Mouse (Mus musculus) testis, postnatal 14 days (tissue): ENCODE data around the gene Znhit1.

Experiments
- DNase-seq: peaks from one replicate; pipeline ENCODE4 v3.0.0; 2021; ENCODE audit warnings: low spot score

Znhit1 gene

GRCm38 (mm10) chr5:136987934-136988271 lies at the start of gene Znhit1:
Gene Znhit1 (minus strand): TSS chr5:136988021.
- no peak for DNase-seq

GRCm38 (mm10) chr5:137036211-137036610 lies 48.4 kb upstream of the Znhit1 start:
- DNase-seq = no peak

GRCm38 (mm10) chr5:137032641-137033074 lies 44.8 kb upstream of the Znhit1 start:
- DNase-seq = peak; percentile 84

- no peak for DNase-seq
Measured at GRCm38 (mm10) chr5:137032033-137032421, 44.2 kb upstream of the Znhit1 start.

GRCm38 (mm10) chr5:137031076-137032032 lies 43.5 kb upstream of the Znhit1 start:
- DNase-seq = peak; percentile 35

- DNase-seq = no peak
Measured at GRCm38 (mm10) chr5:137030416-137030810, 42.6 kb upstream of the Znhit1 start.

GRCm38 (mm10) chr5:137029643-137030415 lies 42.0 kb upstream of the Znhit1 start:
- peak; percentile 92 for DNase-seq

GRCm38 (mm10) chr5:137029273-137029585 lies 41.4 kb upstream of the Znhit1 start:
- DNase-seq = no peak

GRCm38 (mm10) chr5:137028561-137029272 lies 40.9 kb upstream of the Znhit1 start:
- no peak for DNase-seq

GRCm38 (mm10) chr5:137026092-137026491 lies 38.3 kb upstream of the Znhit1 start, which contains the start of gene Vgf:
Gene Vgf (plus strand): TSS chr5:137026392.
- DNase-seq = no peak

GRCm38 (mm10) chr5:137025132-137025531 lies 37.3 kb upstream of the Znhit1 start:
- peak; percentile 58 for DNase-seq

- no peak for DNase-seq
Measured at GRCm38 (mm10) chr5:137024318-137024717, 36.5 kb upstream of the Znhit1 start.

GRCm38 (mm10) chr5:137015913-137016312 lies 28.1 kb upstream of the Znhit1 start:
- no peak for DNase-seq

GRCm38 (mm10) chr5:137012401-137012950 lies 24.7 kb upstream of the Znhit1 start:
- no peak for DNase-seq

GRCm38 (mm10) chr5:137009988-137010387 lies 22.2 kb upstream of the Znhit1 start:
- DNase-seq = no peak

GRCm38 (mm10) chr5:137007276-137007675 lies 19.5 kb upstream of the Znhit1 start:
- no peak for DNase-seq

- no peak for DNase-seq
Measured at GRCm38 (mm10) chr5:137000612-137001011, 12.8 kb upstream of the Znhit1 start.

- DNase-seq = no peak
Measured at GRCm38 (mm10) chr5:136999449-136999848, 11.6 kb upstream of the Znhit1 start.

- DNase-seq = no peak
Measured at GRCm38 (mm10) chr5:136989801-136990200, 2.0 kb upstream of the Znhit1 start.

- no peak for DNase-seq
Measured at GRCm38 (mm10) chr5:136988420-136988819, 599 bp upstream of the Znhit1 start.

GRCm38 (mm10) chr5:136987138-136987933 lies 485 bp downstream of the Znhit1 start:
- DNase-seq = peak; percentile 80
